Mouse (Mus musculus): ENCODE measurements around the gene Cd164l2. TPM values are rescaled to one million over a fixed set of nuclear protein-coding genes. Genes with fewer than 3 reads are reported as not detected.

Gene Cd164l2
- polyA plus RNA-seq, 1 experiment from 2014 or later, result 0.70 TPM

GRCm38 (mm10) chr4:133210023-133210787 is 1.7 kb upstream of the Cd164l2 start:
- H3K4me1 ChIP-seq (replicated peaks; ENCODE audit: control insufficient read depth, insufficient read depth, low read length), result peaks cover 8% of the 10 kb centered on the region; the same call in 1 of the 2 replicates
- no peaks in the 10 kb centered on the region for H3K9me3 ChIP-seq (ENCODE audit: control insufficient read depth, low read length)
- no peaks in the 10 kb centered on the region for H3K36me3 ChIP-seq (ENCODE audit: control insufficient read depth, insufficient read depth, low read length)
- H3K9ac ChIP-seq (ENCODE audit: low read depth, low read length), result no peak overlapping the region
- ATAC-seq (replicated peaks; ENCODE audit: low FRiP score) (no peak), DNase-seq (ENCODE audit: low spot score) (no peak)
- H3K27me3 ChIP-seq (replicated peaks; ENCODE audit: control insufficient read depth, insufficient read depth, low read length), result peaks cover 58% of the 10 kb centered on the region
- WGBS, result 88% methylated on average over 24 of the region's 24 CpGs
- no peak overlapping the region for H3K4me3 ChIP-seq (ENCODE audit: low read depth, low read length)
- H3K4me2 ChIP-seq, result no peak overlapping the region
- H3K27ac ChIP-seq (ENCODE audit: low read depth, low read length), result no peak overlapping the region

DNA sequence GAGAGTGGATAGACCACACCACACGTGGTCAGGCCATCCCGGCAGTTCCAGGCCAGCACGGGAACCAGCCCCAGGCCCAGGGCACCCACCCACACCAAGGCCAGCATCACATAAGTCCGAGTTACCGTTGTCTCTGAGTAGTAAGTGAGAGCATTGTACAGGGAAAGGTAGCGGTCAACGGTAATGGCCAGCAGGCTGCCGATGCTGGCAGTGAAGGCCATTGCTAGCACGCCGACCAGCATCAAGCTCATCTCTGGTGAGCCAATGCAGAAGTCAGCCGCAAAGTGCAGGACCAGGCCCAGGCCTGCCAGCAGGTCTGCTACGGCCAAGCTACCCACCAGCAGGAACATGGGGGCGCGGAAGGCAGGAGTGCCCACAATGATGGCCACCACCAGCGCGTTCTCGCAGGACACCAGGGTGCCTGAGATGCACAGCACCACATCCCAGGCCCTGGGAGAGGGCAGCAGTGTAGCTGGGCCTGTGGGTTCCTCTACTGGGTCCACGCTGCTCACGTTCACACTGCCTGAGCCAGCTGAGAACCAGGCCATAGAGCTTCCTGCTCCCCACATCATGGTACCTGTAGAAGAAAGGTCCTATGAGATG is 1.0 kb upstream of the Cd164l2 start:
- no peak for DNase-seq (ENCODE audit: low spot score)
- Histone ChIP-seq H3K27me3 (replicated peaks; ENCODE audit: control insufficient read depth, insufficient read depth, low read length) (peaks cover 58% of the 10 kb centered on the region), H3K9me3 (ENCODE audit: control insufficient read depth, low read length) (no peaks in the 10 kb centered on the region), H3K27ac (ENCODE audit: low read depth, low read length) (no peak overlapping the region), H3K36me3 (ENCODE audit: control insufficient read depth, insufficient read depth, low read length) (no peaks in the 10 kb centered on the region), H3K4me1 (replicated peaks; ENCODE audit: control insufficient read depth, insufficient read depth, low read length) (peaks cover 8% of the 10 kb centered on the region; the same call in 1 of the 2 replicates), H3K4me2 (no peak overlapping the region), H3K9ac (ENCODE audit: low read depth, low read length) (no peak overlapping the region), H3K4me3 (ENCODE audit: low read depth, low read length) (no peak overlapping the region)
- 88% methylated on average over 19 of the region's 19 CpGs for WGBS
- no peak for ATAC-seq (replicated peaks; ENCODE audit: low FRiP score)

DNA sequence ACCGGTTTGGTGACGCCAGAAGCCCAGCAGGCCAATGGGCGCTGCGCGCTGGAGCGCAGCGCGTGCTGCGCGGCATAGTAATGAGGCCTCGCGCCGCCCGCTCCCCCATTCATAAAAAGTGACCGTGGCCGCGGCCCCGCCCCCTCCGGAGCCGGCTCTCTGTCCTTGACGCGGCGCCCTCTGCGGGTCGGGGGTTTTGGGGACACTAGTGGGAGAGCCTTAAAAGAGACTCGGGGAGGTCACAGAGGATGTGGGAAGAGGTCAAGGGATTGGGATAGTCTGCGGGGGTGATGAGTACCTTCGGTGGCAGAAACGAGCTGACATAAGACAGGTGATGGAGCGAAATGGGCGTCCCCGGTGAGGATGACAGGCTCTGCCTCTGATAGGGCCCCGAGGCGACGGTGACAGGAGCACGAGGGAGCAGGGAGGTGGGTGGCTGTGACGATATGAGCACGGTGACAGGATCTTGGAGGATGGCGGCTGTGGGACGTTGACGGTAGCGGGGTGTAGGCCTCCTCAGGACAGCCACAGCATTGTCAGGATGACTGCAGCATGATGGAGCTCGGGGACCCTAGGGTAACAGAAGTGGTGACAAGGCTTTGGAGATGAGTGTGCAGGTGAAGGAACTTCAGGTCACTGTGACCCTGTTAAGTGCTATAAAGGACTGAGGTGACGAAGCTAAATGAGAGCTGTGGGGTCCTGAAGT is 784 bp downstream of the Cd164l2 start:
- H3K9ac ChIP-seq (ENCODE audit: low read depth, low read length), result peak overlapping the region; percentile 50; the same call in 1 of the 2 replicates
- ATAC-seq (replicated peaks; ENCODE audit: low FRiP score), result peak; percentile 87
- peak; percentile 80 for DNase-seq (ENCODE audit: low spot score)
- H3K27me3 ChIP-seq (replicated peaks; ENCODE audit: control insufficient read depth, insufficient read depth, low read length), result peaks cover 58% of the 10 kb centered on the region
- H3K27ac ChIP-seq (ENCODE audit: low read depth, low read length), result no peak overlapping the region
- H3K4me3 ChIP-seq (ENCODE audit: low read depth, low read length), result peak overlapping the region; percentile 69
- peaks cover 8% of the 10 kb centered on the region; the same call in 1 of the 2 replicates for H3K4me1 ChIP-seq (replicated peaks; ENCODE audit: control insufficient read depth, insufficient read depth, low read length)
- WGBS, result 3% methylated on average over 44 of the region's 44 CpGs
- no peaks in the 10 kb centered on the region for H3K36me3 ChIP-seq (ENCODE audit: control insufficient read depth, insufficient read depth, low read length)
- H3K9me3 ChIP-seq (ENCODE audit: control insufficient read depth, low read length), result no peaks in the 10 kb centered on the region
- peak overlapping the region; percentile 97 for H3K4me2 ChIP-seq

DNA sequence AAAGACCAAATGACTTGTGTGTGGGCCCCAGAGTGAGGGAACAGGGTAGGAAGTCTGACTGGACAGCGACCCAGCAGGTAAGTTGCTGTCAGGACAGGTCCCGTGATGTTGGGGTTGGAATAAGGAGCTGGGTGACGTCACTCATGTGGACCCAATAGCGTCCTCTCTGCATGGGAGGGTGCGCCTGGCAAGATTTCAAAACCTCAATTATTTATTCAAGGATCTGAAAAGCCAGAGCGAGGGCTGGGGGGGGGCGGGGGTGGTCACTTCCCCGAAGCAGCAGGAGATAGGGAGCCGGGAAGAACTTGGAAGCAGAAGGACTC is 1.3 kb downstream of the Cd164l2 start:
- H3K9ac ChIP-seq (ENCODE audit: low read depth, low read length), result no peak overlapping the region
- H3K27ac ChIP-seq (ENCODE audit: low read depth, low read length), result no peak overlapping the region
- no peaks in the 10 kb centered on the region for H3K36me3 ChIP-seq (ENCODE audit: control insufficient read depth, insufficient read depth, low read length)
- H3K9me3 ChIP-seq (ENCODE audit: control insufficient read depth, low read length), result no peaks in the 10 kb centered on the region
- peaks cover 57% of the 10 kb centered on the region for H3K27me3 ChIP-seq (replicated peaks; ENCODE audit: control insufficient read depth, insufficient read depth, low read length)
- no peak overlapping the region; the same call in 1 of the 2 replicates for H3K4me3 ChIP-seq (ENCODE audit: low read depth, low read length)
- WGBS, result 4% methylated on average over 9 of the region's 9 CpGs
- DNase-seq (ENCODE audit: low spot score), result no peak
- peaks cover 8% of the 10 kb centered on the region; the same call in 1 of the 2 replicates for H3K4me1 ChIP-seq (replicated peaks; ENCODE audit: control insufficient read depth, insufficient read depth, low read length)
- no peak for ATAC-seq (replicated peaks; ENCODE audit: low FRiP score)
- peak overlapping the region; percentile 97 for H3K4me2 ChIP-seq

DNA sequence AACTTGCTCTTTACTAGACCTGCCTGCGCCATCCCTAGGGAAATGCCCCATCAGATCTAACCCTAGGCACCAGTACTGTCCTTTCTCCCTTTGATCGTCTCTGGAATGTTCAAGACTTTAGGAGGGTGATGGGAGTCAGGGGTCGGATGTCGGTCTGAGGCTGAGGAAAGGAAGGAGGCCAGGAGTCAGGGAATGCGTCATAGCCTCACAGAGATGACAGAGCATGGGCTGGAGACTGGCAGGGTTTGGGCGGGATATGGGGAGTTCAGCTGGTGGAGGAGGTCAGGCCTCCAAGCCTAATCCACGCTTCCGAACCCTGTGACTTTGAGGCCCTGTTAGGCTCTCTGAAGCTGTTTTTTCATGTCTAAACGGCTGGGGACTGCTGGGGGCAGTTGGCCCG is 1.7 kb downstream of the Cd164l2 start:
- no peaks in the 10 kb centered on the region for H3K36me3 ChIP-seq (ENCODE audit: control insufficient read depth, insufficient read depth, low read length)
- H3K4me1 ChIP-seq (replicated peaks; ENCODE audit: control insufficient read depth, insufficient read depth, low read length), result peaks cover 8% of the 10 kb centered on the region; the same call in 1 of the 2 replicates
- H3K27ac ChIP-seq (ENCODE audit: low read depth, low read length), result no peak overlapping the region
- no peak for ATAC-seq (replicated peaks; ENCODE audit: low FRiP score)
- H3K9me3 ChIP-seq (ENCODE audit: control insufficient read depth, low read length), result no peaks in the 10 kb centered on the region
- 19% methylated on average over 10 of the region's 10 CpGs for WGBS
- H3K9ac ChIP-seq (ENCODE audit: low read depth, low read length), result no peak overlapping the region
- no peak overlapping the region; the same call in 1 of the 2 replicates for H3K4me2 ChIP-seq
- no peak overlapping the region for H3K4me3 ChIP-seq (ENCODE audit: low read depth, low read length)
- peaks cover 53% of the 10 kb centered on the region for H3K27me3 ChIP-seq (replicated peaks; ENCODE audit: control insufficient read depth, insufficient read depth, low read length)
- no peak for DNase-seq (ENCODE audit: low spot score)

GRCm38 (mm10) chr4:133217641-133218040 is 5.7 kb downstream of the Cd164l2 start:
- H3K27me3 ChIP-seq (replicated peaks; ENCODE audit: control insufficient read depth, insufficient read depth, low read length), result peaks cover 50% of the 10 kb centered on the region
- 4% methylated on average over 5 of the region's 5 CpGs for WGBS
- no peaks in the 10 kb centered on the region for H3K36me3 ChIP-seq (ENCODE audit: control insufficient read depth, insufficient read depth, low read length)
- ATAC-seq (replicated peaks; ENCODE audit: low FRiP score) (no peak), DNase-seq (ENCODE audit: low spot score) (no peak)
- H3K4me3 ChIP-seq (ENCODE audit: low read depth, low read length), result no peak overlapping the region
- no peaks in the 10 kb centered on the region for H3K9me3 ChIP-seq (ENCODE audit: control insufficient read depth, low read length)
- no peak overlapping the region for H3K4me2 ChIP-seq
- H3K9ac ChIP-seq (ENCODE audit: low read depth, low read length), result no peak overlapping the region
- peaks cover 8% of the 10 kb centered on the region; the same call in 1 of the 2 replicates for H3K4me1 ChIP-seq (replicated peaks; ENCODE audit: control insufficient read depth, insufficient read depth, low read length)
- H3K27ac ChIP-seq (ENCODE audit: low read depth, low read length), result no peak overlapping the region

DNA sequence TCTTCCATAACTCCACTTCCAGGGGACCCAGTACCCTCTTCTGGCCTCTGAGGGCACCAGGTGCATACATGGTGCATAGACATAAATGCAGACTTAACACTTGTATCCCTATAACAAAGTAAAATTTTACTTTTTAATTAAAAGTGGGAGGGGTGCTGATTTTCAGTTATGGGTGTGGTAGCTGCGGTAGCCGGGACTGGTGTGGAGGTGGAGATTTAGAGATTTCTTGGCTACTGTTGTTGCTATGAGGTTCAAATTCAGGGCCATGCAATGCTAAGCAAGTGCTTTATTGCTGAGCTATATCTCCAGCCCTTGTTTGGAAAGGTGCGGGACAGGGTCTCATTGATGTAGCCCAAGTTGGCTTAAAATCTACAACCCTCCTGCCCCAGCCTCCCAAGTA is 6.8 kb downstream of the Cd164l2 start:
- Histone ChIP-seq H3K27ac (ENCODE audit: low read depth, low read length) (no peak overlapping the region), H3K4me3 (ENCODE audit: low read depth, low read length) (no peak overlapping the region), H3K9me3 (ENCODE audit: control insufficient read depth, low read length) (no peaks in the 10 kb centered on the region), H3K27me3 (replicated peaks; ENCODE audit: control insufficient read depth, insufficient read depth, low read length) (peaks cover 42% of the 10 kb centered on the region), H3K9ac (ENCODE audit: low read depth, low read length) (no peak overlapping the region), H3K4me1 (replicated peaks; ENCODE audit: control insufficient read depth, insufficient read depth, low read length) (0 out of 2 replicates have a peak, but pooled peaks cover 6% of the 10 kb centered on the region), H3K4me2 (no peak overlapping the region), H3K36me3 (ENCODE audit: control insufficient read depth, insufficient read depth, low read length) (no peaks in the 10 kb centered on the region)
- DNase-seq (ENCODE audit: low spot score), result no peak
- WGBS, result 73% methylated on average over 3 of the region's 3 CpGs
- no peak for ATAC-seq (replicated peaks; ENCODE audit: low FRiP score)

DNA sequence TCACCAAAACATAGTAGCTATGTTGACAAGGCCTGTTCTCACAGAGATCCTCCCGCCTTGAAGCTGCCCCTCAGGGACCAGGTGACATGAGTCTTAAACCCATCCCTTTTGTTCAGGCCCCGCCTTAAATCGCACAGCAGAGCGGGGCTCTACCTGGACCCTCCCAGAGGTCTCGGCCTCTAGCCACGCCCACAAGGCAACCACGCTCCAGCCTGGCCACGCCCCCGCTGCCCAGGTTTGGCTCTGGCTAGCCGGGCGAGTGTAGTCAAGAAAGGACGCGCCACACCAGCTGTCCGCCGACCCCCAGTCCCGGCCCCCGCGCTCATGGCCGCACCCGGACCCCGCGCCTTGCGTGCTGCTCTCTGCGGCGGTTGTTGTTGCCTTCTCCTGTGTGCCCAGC is 8.7 kb downstream of the Cd164l2 start:
- no peaks in the 10 kb centered on the region for H3K36me3 ChIP-seq (ENCODE audit: control insufficient read depth, insufficient read depth, low read length)
- ATAC-seq (replicated peaks; ENCODE audit: low FRiP score), result no peak
- H3K9me3 ChIP-seq (ENCODE audit: control insufficient read depth, low read length), result no peaks in the 10 kb centered on the region
- peaks cover 35% of the 10 kb centered on the region for H3K27me3 ChIP-seq (replicated peaks; ENCODE audit: control insufficient read depth, insufficient read depth, low read length)
- DNase-seq (ENCODE audit: low spot score), result no peak
- peak overlapping the region; percentile 57 for H3K4me2 ChIP-seq
- H3K4me3 ChIP-seq (ENCODE audit: low read depth, low read length), result peak overlapping the region; percentile 27
- 4% methylated on average over 25 of the region's 25 CpGs for WGBS
- no peak overlapping the region for H3K27ac ChIP-seq (ENCODE audit: low read depth, low read length)
- 0 out of 2 replicates have a peak overlapping the region, but pooled peaks have one; percentile 32 for H3K9ac ChIP-seq (ENCODE audit: low read depth, low read length)
- 0 out of 2 replicates have a peak, but pooled peaks cover 6% of the 10 kb centered on the region for H3K4me1 ChIP-seq (replicated peaks; ENCODE audit: control insufficient read depth, insufficient read depth, low read length)
